Mouse (Mus musculus) A20 (cell line): ENCODE results near the gene Kif18b.
A peak's percentile ranks its signal among the peaks of the same experiment; 100 is the strongest.

Experiments used
- DNase-seq: peaks from one replicate; pipeline ENCODE4 v3.0.0-alpha.2; 2011; ENCODE audit warnings: low read depth, low spot score

Gene Kif18b

GRCm38 (mm10) chr11:102924557-102925350 is at the start of gene Kif18b:
TSS of gene Kif18b (minus strand) at chr11:102925124.
- DNase-seq = peak; percentile 98

DNA sequence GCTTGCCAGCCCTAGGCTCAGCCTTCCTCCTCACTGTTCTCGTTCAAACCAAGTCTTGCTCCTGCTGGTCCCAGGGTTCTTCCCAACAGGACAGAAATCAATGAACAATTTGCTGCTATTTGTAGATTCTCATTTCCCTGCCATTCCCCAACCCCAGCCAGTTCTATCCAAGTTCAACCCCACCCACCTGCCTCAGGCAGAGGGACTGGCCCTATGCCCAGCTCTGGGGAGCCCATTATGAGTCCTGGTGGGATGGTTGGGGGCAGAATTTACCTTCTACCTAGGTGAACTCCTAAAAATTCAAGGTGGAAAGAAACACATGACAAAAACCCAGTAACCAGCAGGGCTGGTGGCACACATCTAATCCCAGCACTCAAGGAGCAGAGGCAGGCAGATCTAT is 47.4 kb upstream of the Kif18b start:
- DNase-seq = no peak

DNA sequence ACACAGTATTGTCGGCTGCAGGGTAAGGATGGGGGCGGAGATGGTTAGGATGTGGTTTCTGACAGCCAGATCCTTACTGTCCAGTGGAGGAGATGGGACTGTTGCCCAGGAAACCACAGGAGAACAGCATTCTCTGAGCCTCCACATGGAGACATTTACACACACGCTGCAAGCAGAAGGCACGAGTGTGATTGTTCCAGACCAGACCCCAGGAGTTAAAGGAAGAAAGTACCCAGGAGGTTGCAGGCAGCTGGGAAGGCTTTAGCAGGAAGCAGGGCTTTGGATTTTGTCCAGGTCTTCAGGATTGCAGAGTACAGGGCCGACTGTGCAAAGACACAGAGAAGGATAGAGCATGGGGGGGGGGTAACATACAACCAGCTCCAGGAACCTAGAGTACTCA is 46.7 kb upstream of the Kif18b start:
- no peak for DNase-seq

- no peak for DNase-seq
These were observed 39.7 kb upstream of the Kif18b start for GRCm38 (mm10) chr11:102964547-102965091.

GRCm38 (mm10) chr11:102963855-102964546 is 39.1 kb upstream of the Kif18b start:
- DNase-seq = no peak

DNA sequence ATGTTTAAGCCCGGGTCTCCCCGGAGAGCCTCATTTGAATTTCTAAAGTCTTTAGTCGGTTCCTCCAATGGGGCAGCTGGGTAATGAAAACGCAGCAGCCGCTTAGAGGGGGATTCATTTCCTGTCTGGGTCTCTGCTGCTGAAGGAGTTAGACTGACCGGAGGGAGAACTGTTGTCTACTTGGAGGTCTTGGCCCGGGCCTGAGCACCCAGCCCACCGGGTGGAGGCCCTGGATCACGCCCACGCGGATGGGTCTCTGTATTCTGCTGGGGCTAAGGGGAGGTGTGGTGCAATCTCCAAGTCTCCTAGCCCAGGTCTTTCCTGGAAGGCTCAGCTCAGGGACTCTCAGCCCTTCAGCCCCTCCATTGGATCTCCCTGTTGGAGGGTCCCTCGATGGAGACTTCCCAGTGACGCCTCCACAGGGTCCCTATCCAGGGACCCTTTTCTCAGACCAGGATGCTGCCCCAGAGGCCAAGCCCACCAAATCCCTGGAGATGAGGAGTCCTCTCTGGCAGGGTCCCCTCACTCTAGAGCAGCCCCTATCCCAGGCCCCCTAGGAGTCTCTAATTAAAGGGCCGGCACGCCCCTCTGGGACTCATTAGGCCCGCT is 38.4 kb upstream of the Kif18b start:
- no peak for DNase-seq

- no peak for DNase-seq
These were observed 37.9 kb upstream of the Kif18b start for GRCm38 (mm10) chr11:102962861-102963245.

DNA sequence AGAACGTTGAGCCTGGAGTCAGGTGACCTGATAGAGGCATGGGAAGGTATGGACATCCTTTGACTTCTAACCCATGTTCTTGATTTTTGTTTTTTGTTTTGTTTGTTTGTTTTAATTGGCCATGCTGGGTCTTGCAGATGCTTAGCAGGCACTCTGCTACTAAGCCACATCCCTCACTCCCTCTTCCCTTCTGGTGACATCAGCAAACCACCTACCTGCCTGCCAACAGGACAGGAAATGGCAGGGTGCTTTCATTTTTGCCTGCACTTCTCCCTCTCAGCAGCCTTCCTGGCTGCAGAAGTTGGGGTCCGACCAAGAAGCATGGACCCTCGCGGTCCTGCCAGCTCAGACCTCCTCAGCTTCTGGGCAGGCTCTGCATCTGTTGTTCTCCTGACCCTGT is 36.2 kb upstream of the Kif18b start:
- DNase-seq = no peak

GRCm38 (mm10) chr11:102958870-102959269 is 33.9 kb upstream of the Kif18b start:
- DNase-seq = no peak

GRCm38 (mm10) chr11:102958431-102958830 is 33.5 kb upstream of the Kif18b start:
- DNase-seq = no peak

DNA sequence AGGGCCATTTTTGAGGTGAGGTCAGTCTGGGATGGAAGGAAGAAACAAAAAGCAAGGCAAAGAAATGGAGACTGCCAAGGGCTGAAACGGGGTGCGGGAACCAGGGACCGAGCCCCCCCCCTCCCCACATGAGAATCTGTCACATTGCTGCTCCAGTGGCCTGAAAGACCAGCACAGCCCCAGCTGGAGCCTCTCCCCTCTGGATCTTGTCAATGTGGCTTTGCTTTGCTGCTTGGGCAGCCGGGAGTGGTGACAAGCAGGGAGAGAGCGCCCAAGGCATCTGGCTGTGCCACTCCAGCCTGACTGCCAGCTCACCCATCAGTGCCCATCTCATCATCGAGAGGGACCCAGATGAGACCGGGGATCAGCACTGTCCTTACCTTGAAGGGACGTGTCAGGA is 32.8 kb upstream of the Kif18b start:
- DNase-seq = no peak

- no peak for DNase-seq
These were observed 32.2 kb upstream of the Kif18b start for GRCm38 (mm10) chr11:102956962-102957614.

DNA sequence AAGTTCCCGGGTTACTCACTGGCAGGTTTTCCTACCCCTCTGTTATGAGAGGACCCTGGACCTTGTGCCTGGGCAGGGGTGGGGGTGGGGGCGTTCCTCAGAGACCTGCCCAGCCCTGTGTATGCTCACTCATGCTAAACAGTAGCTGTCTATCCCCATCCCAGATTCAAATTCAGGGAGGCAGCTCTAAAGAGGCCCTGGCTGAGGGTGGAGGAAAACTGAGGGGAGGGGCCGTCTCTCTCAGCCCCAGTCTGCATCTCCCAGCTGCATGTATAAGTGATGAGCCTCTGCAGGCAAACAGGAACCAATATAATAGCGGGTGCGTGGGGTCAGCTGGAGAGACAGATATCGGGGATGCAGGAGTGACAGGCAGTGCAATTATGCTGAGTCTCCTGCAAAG is 28.0 kb upstream of the Kif18b start:
- no peak for DNase-seq

DNA sequence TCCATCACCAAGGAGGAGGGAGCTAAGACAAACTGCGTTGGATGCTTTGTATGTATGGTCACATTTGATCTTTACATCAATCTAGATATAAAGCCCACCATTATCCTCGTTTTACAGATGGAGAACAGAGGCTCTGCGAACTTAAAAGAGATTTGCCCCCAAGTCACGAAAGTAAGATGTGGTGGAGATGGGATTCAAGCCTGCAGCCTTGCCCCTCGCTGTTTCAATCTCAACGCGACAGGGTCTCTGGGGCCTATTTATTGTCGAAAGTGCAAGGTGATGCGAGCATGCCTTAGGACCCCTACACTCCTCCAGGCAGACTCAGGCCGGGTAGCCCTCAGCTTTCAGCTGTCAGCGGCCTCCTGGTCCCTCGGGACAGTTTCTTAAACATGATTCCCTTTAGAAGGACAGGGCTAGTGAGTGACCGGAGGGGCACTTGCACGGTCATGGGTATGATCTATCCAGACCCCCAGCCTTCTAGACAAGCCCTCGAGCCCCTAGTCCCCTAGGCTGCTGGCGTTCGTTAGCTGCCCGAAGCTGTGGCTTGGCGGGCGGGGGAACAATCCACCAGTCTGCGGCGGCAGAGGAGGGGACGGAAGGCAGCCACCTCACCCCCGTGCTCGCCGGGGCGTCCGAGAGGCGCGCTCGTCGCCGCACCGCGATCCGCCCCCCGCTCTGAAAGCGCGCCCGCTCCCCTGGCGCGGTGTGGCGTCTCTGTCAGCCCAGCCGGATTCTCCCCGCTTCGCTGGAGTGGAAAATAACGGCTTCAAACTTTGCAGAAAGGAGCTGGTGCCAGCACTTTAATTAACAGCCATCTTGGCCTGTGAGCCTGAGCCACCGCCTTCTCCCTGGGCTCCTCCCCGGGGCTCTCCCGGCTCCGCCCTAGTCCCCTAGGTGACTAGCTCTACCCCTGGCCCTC is 23.4 kb upstream of the Kif18b start:
- peak; percentile 48 for DNase-seq

DNA sequence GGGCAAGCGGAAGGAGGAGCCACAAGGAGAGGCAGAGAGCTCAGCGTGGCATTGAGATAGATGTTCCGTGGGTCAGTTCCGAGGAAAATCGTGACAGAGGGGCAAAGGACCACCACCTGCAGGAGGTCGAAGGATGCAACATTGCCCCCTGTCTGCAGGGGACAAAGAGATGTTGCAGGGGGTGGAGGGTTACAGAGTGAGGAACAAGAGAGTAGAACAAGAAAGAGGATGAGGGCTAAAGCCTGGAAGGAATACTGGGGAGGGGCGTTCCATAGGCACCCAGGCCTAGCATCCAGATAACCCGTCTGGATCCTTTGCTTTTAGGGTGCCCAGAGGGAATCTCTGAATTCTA is 22.0 kb upstream of the Kif18b start:
- DNase-seq = no peak

GRCm38 (mm10) chr11:102946265-102946991 is 21.5 kb upstream of the Kif18b start, which contains the start of gene C1ql1:
TSS of gene C1ql1 (minus strand) at chr11:102946688.
- DNase-seq = no peak

GRCm38 (mm10) chr11:102945306-102946264 is 20.7 kb upstream of the Kif18b start:
- no peak for DNase-seq

- DNase-seq = no peak
These were observed 16.3 kb upstream of the Kif18b start for GRCm38 (mm10) chr11:102941236-102941635.
